Mouse (Mus musculus): ENCODE measurements around the gene Prps1l1.

The Prps1l1 gene

DNA sequence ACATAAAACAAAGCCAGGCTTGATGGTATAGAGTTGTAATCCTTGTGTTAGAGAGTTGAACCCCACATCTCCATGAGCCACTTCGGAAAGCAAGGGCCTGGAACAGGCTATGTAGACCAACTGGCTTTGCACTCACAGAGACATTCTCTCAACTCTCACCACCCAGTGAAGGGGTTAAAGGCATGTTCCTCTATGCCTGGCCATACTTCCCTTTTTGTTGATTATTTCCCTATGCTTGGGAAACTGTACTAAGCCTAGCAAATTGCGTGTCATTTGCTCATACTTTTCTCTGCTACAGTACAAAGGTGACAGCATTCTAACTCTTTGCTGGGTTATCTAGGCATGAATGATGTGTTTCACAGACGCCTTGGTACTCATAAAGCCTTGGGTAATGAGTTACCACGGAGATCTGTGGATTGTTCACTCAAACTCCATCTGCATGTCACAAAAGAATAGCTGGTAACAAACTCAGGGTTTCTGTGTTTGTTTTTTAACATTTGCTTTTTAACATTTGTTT is 41.4 kb downstream of the Prps1l1 start:
- DNase-seq (ENCODE audit: low read depth, low spot score), result no peak

DNA sequence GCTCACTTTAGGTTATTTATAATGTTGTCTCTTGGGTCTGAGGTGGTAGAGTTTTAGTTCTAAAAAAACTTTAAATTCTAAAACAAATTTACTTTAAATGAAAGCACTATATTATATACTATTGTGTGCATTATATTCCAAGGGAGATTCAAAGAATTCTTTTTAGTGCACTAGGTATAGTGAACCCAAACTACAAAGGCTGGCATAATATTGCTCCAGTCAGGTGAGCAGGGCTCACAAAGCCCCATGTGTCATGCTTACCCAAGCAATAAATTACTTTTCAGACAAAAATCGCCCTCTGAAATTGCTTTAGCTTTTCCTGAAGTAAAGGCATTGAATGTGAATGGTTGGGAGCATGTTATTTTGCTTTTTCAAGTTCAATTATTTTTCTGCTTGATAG is 43.0 kb downstream of the Prps1l1 start:
- DNase-seq (ENCODE audit: low read depth, low spot score), result no peak
